Mouse (Mus musculus): Measurements from ENCODE around the gene Pou2f2.

Pou2f2 gene

DNA sequence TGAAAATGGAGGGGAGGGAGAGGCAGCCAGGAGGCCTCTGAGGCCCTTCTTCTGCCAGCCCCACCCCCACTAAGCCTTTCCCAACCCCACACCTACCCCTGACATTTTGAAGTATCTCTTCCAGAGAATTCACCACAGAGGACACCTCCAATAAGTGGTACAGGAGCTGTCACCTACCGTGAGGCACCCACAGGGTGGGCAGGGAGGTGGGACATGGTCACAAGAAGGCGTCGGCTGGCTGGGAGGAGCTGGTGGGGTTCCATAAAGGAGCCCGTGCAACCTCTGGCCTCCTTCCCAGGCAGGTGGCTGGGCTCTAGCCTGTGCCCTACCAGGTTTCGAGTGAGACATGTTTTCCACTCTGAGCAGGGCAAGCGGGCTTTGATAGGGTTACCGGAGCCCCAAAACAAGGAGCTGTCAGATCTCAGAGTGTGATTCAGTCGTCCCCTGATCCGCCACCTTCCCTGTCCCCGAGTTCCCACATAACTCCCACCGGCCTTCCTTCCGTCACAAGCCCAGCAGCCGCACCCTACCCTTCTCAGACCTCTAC, 58.2 kb downstream of the Pou2f2 start:
- in situ Hi-C loops (cut with MboI; ENCODE audit: low pct_unique_long_range_greater_than_20kb in 1 of 2, low sequenced_read_pairs in 2 of 2, unreplicated experiment in 1 of 2), result loop anchor here in 1 of 2 experiments (25.0 kb wide), 1 partner anchor 109 kb away; the partner anchor contains the start of gene Atp1a3

DNA sequence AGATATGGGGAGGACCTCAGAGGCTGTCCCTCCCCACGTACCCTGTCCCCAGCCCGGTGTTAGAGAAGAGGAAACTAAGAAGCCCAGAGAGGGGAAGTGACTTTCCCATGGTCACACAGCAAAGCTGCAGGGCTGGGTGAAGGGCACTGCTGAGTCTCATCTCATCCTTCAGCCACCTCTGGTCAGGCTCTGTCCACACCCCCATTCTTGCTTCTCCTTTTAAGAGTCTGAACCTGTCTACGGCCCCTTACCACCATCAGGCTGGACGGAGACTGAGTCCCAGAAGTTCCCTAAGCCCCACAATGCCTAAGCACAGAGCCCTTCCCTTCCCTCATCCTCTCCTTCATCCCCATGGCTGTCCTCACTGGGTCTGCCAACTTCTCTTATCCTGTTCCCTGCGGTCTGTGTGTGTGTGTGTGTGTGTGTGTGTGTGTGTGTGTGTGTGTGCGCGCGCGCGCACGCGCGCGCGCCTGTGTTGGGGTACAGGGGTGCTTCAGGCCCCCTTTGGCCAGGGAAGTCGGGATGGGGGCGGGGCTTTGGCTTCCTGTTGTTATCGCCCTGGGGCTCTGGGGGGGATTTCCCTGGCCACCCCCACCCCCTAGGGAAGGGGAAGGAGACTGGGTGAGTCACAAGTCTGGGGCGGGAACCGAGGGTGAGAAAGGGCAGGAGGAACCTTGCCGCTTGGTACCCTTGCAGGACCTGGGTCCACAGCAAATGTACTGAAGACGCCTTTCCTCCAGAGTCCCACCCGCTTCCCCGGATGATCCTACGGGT, 59.3 kb downstream of the Pou2f2 start:
- in situ Hi-C loops (cut with MboI; ENCODE audit: low pct_unique_long_range_greater_than_20kb in 1 of 2, low sequenced_read_pairs in 2 of 2, unreplicated experiment in 1 of 2), result loop anchor here in 1 of 2 experiments (25.0 kb wide), 1 partner anchor 108 kb away; the partner anchor contains the start of gene Atp1a3

DNA sequence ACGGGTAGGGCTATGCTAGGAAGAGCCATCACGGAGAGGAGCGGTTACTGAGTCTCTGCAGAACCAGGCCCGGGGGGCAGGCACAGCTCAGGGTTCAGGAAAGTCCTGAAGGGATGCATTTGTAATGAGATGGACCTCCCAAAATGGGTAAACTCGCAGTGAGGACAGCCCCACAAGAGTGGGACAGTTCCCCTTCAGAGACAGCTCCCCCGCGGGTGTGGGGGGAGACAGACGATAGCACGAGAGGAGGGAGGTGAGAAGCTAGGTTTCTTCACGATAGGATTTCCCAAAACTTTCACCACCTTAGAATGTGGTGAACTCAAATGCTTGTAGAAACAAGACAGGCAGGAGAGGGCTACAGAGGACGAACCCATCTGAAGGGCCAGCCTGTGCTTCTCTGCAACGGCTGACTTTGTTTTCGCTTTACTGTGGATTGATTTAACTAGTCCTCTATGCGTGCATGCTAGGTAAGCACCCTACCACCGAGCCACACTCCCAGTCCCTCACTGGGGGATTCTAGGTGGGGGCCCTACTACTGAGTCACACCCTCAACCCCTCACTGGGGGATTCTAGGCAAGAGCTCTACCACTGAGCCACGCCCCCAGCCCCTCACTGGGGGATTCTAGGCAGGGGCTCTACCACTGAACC, 66.4 kb downstream of the Pou2f2 start:
- in situ Hi-C loops (cut with MboI; ENCODE audit: low pct_unique_long_range_greater_than_20kb in 1 of 2, low sequenced_read_pairs in 2 of 2, unreplicated experiment in 1 of 2), result loop anchor here in 1 of 2 experiments (25.0 kb wide), 1 partner anchor 101 kb away; the partner anchor contains the start of gene Atp1a3

DNA sequence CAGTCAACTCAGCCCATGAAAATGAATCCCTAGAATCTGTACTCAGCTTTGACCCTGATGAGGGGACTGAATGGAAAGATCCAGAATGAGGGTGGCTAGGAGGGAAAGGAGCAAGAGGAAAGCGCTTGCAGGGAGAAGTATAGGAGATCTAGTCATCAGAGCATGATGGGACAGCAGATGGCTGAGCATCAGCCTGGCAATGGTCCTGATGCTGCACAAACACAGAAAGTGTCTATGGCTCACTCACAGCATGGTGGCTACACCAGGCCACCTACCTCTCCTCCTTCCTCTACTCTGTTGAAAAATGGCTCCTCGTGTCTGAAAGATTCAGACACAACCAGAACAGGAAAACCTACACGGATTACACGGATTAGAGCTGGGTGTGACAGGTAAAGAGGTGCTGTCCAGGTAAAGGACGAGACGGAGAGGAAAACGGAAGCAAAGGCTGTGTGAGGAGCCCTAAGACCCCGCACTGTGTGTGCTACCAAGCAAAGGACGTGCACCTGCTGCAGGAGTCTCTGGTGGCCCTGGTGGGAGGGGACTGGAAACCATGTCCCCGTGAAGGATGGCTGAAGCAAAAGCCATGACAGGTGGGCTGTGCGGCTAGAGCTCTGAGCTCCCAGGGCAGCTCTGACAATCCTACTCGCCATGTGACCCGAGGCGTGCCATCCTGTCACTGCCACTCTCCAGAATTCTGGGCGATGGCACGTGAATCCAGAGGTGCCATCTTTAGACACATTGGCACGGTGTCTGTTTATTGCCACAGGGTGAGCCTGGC, 67.2 kb downstream of the Pou2f2 start:
- in situ Hi-C loops (cut with MboI; ENCODE audit: low pct_unique_long_range_greater_than_20kb in 1 of 2, low sequenced_read_pairs in 2 of 2, unreplicated experiment in 1 of 2), result loop anchor here in 1 of 2 experiments (25.0 kb wide), 1 partner anchor 100 kb away; the partner anchor contains the start of gene Atp1a3

DNA sequence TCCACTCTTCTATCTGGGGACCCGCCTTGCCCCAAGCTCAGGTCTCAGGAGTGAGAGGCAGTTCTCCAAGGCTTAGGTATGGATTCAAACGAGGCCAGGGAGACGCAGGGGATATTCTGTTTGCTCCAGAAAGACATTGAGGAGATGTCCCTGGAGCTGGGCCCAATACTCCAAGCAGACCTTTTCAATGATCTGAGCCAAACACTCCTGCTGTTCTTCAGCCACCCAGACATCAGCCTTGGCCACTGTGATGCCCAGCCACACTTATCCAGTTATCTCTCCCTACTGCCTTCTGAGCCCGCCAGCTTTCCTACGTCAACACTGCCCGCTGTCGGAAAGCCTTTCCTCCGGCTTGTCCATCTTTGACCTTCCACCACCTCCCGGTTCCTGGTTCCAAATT, 69.2 kb downstream of the Pou2f2 start:
- in situ Hi-C loops (cut with MboI; ENCODE audit: low pct_unique_long_range_greater_than_20kb in 1 of 2, low sequenced_read_pairs in 2 of 2, unreplicated experiment in 1 of 2), result loop anchor here in 1 of 2 experiments (25.0 kb wide), 1 partner anchor 98 kb away; the partner anchor contains the start of gene Atp1a3

DNA sequence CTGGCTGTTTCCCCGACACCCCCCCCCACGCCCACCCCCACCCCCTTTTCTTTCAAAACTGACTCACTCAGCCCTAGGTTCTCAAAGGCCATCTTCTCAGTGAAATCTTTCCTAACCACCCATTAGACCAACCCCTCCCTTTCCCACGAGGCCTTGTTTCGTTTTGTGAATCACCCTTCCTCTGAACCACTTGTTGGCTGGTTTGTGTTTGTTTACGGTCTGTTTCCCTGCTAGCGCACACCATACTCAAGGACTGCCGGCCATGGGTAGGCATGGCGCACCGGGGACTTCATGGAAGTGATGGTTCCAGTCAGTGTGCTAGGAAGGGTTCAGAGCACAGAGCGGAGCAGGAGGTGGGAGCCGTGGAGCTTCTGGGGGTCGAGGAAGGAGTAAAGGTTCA, 70.2 kb downstream of the Pou2f2 start:
- in situ Hi-C loops (cut with MboI; ENCODE audit: low pct_unique_long_range_greater_than_20kb in 1 of 2, low sequenced_read_pairs in 2 of 2, unreplicated experiment in 1 of 2), result loop anchor here in 1 of 2 experiments (10.0 to 25.0 kb wide), 2 partner anchors 97 to 225 kb away; partner anchors contain the start of gene Atp1a3

DNA sequence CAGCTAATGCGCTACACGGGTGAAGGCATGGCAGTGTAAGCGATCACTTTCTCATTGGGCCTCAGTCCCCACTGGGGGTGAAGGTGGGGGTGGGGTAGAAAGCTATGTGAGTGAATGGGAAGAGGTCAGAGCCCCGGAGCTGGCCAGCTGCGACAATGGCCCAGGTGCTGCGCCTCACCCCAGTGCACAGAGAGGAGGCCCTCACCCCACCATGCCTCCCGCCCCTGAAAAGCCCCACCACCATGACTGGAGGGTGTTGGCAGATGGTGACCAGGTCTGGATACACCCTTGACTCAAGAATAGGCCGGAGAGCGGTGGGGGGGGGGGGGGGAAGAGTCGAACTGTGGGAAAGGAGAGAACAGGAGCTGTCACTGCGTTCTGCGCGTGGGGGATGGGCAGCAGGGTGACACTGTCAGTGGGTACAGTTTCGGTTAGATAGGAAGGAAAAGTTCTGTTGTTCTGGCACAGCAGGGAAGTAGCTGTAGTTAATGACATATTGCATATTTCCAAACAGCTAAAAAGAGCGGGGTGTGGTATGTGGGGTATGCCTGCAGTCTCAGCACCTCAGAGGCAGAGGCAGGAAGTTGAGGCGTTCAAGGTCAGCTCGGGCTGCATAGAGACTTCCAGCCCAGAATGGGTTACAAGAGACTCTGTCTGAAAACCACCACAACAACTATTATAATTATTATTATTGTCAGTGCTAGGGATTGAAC, 72.6 kb downstream of the Pou2f2 start:
- in situ Hi-C loops (cut with MboI; ENCODE audit: low pct_unique_long_range_greater_than_20kb in 1 of 2, low sequenced_read_pairs in 2 of 2, unreplicated experiment in 1 of 2), result loop anchor here in 1 of 2 experiments (10.0 to 25.0 kb wide), 2 partner anchors 95 to 228 kb away; partner anchors contain the start of gene Atp1a3

DNA sequence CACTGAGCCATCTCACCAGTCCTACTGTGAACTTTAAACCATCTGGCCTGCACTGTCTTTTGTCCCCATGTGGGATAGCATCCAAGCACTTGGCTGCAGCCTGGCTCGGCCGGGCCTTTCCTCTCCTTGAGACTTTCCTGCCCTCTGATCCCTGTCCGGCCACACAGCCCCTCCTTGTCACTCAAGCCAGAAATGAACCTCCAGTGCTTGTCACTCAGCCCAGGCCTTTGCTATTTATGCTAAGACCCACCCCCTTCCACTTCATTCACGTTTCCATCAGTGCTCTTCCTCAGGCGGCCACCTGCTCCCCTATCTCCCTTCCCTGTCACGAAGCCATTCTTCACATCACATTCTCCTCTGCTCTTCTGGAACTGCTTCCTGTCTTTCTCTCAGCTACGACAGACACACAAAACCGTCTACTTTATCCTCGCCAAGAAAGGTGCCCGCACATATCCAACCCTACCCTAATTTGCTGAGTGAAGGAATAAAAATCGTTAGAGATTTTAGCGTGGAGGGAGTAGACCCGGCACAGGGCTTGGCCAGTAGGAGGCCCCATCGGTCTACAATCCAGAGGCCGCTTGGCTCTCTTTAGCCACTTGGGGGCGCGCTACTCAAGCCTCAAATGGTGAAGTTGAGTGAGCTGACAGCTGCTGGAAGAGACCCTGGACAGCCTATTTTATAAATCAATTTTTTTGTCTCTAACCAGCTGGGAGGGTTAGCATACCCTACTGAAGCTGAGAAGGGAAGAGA, 73.9 kb downstream of the Pou2f2 start:
- in situ Hi-C loops (cut with MboI; ENCODE audit: low pct_unique_long_range_greater_than_20kb in 1 of 2, low sequenced_read_pairs in 2 of 2, unreplicated experiment in 1 of 2), result loop anchor here in 1 of 2 experiments (10.0 to 25.0 kb wide), 2 partner anchors 93 to 229 kb away; partner anchors contain the start of gene Atp1a3

DNA sequence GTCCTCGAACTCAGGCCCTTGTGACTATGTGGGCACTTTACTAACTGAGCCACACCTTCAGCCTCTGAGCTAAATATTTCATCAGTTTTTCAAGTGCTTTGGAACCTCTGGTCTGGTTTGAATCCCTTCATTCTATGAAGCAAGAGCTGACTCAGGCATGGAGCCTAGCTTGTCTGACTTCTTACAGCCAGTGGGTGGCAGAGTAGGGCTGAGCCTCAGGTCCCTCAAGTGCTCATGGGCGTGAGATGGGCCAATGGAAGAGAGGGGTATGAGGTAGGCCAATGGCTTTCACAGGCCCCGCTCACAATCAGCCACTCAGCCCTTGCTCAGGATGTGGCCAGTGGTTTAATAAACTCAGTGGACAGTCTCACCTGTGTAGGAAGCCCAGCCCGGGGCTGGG, 79.9 kb downstream of the Pou2f2 start:
- in situ Hi-C loops (cut with MboI; ENCODE audit: low pct_unique_long_range_greater_than_20kb in 1 of 2, low sequenced_read_pairs in 2 of 2, unreplicated experiment in 1 of 2), result no loop called here

DNA sequence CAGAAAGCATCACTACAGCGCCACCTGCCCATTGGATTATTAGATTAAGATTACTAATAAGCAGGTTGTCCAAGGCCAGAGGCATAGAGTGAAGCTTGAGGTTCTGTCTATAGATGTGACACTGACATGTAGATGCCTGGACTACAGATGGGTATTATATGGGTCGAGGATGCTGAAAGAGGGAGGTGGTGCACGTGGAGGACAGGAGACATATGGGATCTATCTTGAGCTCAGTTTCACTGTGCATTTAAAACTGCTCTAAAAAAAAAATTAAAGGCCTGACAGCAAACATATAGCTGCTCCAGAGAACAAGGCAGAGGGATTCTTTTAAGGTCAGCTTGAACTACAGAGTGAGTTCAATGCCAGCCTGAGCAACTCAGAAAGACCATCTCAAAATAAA, 81.4 kb downstream of the Pou2f2 start:
- in situ Hi-C loops (cut with MboI; ENCODE audit: low pct_unique_long_range_greater_than_20kb in 1 of 2, low sequenced_read_pairs in 2 of 2, unreplicated experiment in 1 of 2), result no loop called here

DNA sequence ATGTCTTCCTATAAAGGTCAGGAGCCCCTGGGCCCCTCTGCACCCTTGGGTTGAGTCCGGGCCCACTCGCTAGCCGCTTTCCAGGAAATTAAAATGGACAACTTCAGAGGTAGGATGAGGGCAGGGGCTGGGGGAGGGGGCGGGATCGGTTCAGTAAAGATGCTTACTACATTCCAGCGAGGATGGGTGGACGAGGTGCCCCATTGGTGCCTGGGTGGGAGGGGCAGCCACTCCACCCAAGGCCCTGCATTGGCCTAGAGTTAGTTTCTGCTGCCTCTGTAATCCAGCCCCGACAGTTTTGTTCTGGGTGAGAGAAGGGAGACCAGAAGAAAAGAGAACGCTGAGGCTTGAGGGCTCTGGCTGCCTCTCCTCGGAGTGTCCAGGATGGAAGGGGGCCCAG, 89.7 kb downstream of the Pou2f2 start:
- in situ Hi-C loops (cut with MboI; ENCODE audit: low pct_unique_long_range_greater_than_20kb in 1 of 2, low sequenced_read_pairs in 2 of 2, unreplicated experiment in 1 of 2), result no loop called here

DNA sequence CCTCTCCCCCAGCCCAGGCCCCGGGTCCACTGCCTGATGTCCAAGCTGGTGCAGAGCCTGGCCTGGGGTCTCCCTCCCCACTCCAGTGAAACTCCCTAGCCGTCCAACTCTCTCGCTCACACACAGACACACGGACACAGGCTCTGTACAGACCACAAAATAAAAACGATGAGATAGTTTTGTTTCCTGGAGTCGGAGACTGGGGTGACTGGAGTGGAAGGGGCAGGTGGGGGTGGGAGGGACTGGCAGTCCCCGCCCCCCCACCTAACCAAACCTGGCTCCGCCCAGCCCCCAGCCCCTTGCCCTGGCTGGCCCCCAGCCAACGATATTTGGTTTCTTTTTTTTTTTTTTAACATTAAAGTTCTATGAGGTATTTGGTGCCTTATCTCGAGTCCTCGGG, 90.6 kb downstream of the Pou2f2 start:
- in situ Hi-C loops (cut with MboI; ENCODE audit: low pct_unique_long_range_greater_than_20kb in 1 of 2, low sequenced_read_pairs in 2 of 2, unreplicated experiment in 1 of 2), result no loop called here

DNA sequence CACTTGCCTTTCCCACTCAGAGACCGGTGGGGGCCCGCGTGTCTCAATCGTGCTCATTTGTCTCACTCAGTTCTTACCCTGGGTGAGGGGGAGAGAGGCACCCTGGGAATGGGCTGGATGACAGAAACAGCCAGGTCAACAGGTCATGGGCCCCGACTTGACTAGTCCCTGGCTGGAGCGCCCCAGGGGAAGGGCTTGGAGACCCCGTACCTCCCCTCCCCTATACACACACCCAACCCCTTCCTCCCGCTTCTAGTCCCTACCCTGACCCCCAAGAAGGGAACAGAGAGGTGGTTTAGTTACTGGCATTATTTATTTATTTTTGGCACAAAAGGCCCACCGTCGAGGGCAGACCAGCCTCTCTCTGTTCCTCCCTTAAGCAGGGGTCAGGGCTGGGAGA, 91.0 kb downstream of the Pou2f2 start:
- in situ Hi-C loops (cut with MboI; ENCODE audit: low pct_unique_long_range_greater_than_20kb in 1 of 2, low sequenced_read_pairs in 2 of 2, unreplicated experiment in 1 of 2), result no loop called here

DNA sequence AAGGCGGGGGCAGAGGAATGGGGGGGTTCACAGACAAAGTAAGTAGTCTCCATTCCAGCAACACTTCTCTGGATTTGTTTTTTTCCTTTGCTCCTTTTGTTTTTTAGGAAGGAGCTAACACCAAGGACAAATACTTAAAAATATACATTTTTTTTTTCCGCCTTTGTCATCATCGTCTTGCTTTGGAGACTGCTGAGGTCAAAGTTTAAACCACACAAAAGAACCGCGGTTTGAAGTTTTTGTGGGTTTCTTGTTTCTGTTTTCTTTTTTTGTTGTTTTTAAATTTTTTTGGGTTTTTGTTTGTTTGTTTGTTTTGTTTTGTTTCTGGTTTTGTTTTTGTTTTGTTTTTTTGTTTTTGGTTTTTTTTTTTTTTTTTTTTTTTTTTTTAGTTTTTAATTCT, 91.6 kb downstream of the Pou2f2 start:
- in situ Hi-C loops (cut with MboI; ENCODE audit: low pct_unique_long_range_greater_than_20kb in 1 of 2, low sequenced_read_pairs in 2 of 2, unreplicated experiment in 1 of 2), result no loop called here

DNA sequence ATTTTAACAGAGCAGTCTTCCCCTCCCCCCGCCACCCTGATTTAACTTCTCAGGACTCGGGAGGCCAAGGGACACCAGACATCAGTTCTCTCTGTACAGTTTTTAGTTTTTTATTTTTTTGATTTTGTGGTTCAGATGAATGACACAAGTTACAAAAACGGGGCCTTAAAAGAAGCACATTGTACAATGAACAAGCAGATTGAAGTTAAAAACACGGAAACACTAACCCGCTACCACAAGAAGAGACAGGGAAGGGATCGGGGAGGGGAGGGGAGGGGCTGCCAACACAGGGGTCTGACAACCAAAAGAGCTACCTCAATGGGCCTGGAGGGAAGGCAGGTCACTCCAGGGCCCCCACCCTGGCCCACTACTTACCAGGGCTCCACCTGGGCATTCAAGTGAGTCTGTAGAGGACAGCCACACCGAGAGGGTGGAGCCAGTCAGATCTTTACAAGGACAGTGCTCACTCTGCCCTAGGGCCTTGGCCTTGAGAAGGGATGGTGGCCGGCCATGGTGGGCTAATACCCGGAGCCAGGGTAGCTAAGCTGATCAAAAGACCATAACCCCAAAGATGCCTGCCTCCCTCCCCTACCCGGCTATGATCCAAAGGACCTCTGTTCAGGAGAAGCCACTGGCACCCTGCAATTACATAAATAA, 92.1 kb downstream of the Pou2f2 start:
- in situ Hi-C loops (cut with MboI; ENCODE audit: low pct_unique_long_range_greater_than_20kb in 1 of 2, low sequenced_read_pairs in 2 of 2, unreplicated experiment in 1 of 2), result no loop called here

DNA sequence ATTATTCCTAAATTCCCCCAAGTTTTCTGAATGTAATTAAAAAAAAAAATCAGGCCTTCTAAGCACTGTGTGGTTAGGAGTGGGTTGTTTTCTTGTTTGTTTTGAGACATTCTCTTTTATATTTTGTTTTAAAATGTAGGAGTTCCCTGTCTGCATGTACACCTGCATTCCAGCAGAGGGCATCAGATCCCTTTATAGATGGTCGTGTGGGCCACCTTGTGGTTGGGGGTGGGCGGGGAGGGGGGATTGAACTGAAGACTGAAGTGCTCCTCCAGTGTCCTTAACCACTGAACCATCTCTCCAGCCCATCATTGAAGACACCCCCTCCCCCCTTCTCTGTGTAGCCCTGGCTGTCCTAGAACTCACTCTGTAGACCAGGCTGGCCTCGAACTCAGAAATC, 92.9 kb downstream of the Pou2f2 start:
- in situ Hi-C loops (cut with MboI; ENCODE audit: low pct_unique_long_range_greater_than_20kb in 1 of 2, low sequenced_read_pairs in 2 of 2, unreplicated experiment in 1 of 2), result no loop called here

DNA sequence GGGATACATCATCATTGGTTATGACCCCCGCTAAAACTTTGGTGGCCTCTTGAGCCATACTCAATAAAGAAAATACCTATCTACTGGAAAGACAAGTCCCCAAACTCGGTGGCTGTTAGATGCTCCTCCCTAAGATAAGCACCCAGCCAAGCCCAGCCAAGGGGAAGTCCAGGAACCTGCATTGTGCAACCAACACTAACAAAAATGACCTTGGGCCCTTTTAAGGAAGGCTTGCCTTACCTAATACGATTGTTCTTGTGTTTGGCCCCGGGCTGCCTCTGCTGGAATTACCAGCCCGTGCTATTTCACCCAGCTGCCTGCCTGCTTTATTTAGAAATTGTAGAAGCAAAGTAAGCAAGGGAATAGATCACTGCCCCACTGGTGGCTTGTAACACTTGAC, 94.9 kb downstream of the Pou2f2 start:
- in situ Hi-C loops (cut with MboI; ENCODE audit: low pct_unique_long_range_greater_than_20kb in 1 of 2, low sequenced_read_pairs in 2 of 2, unreplicated experiment in 1 of 2), result no loop called here

Data from mouse embryonic stem cell (cell line).